Mouse (Mus musculus): Measurements from ENCODE around the gene Man1c1. TPM values are rescaled to one million over a fixed set of nuclear protein-coding genes. Genes with fewer than 3 reads are reported as not detected.

Man1c1 gene
- polyA plus RNA-seq, 1 experiment from 2014 or later, result 2.6 TPM

GRCm38 (mm10) chr4:134577281-134577680, 126.8 kb downstream of the Man1c1 start:
- Histone ChIP-seq H3K36me3 (ENCODE audit: control insufficient read depth, insufficient read depth, low read length) (no peaks in the 10 kb centered on the region), H3K27me3 (ENCODE audit: control insufficient read depth, insufficient read depth, low read length) (no peaks in the 10 kb centered on the region), H3K4me1 (ENCODE audit: control insufficient read depth, insufficient read depth, low read length) (peaks cover 14% of the 10 kb centered on the region), H3K9me3 (ENCODE audit: control insufficient read depth, low read length) (no peaks in the 10 kb centered on the region), H3K27ac (replicated peaks; ENCODE audit: low read depth, low read length) (no peak overlapping the region), H3K4me3 (ENCODE audit: low read depth, low read length) (no peak overlapping the region), H3K4me2 (ENCODE audit: low read depth, severe bottlenecking) (no peak overlapping the region), H3K9ac (ENCODE audit: low read length) (no peak overlapping the region)
- WGBS, result 49% methylated on average over 2 of the region's 2 CpGs
- ATAC-seq (ENCODE audit: insufficient number of reproducible peaks, low FRiP score, low TSS enrichment, low read depth), result no peak
- DNase-seq (ENCODE audit: low spot score), result no peak

- Histone ChIP-seq H3K9me3 (ENCODE audit: control insufficient read depth, low read length) (no peaks in the 10 kb centered on the region), H3K9ac (ENCODE audit: low read length) (no peak overlapping the region), H3K4me3 (ENCODE audit: low read depth, low read length) (no peak overlapping the region), H3K36me3 (ENCODE audit: control insufficient read depth, insufficient read depth, low read length) (no peaks in the 10 kb centered on the region), H3K27ac (replicated peaks; ENCODE audit: low read depth, low read length) (no peak overlapping the region), H3K4me1 (ENCODE audit: control insufficient read depth, insufficient read depth, low read length) (peaks cover 14% of the 10 kb centered on the region), H3K27me3 (ENCODE audit: control insufficient read depth, insufficient read depth, low read length) (no peaks in the 10 kb centered on the region), H3K4me2 (ENCODE audit: low read depth, severe bottlenecking) (no peak overlapping the region)
- DNase-seq (ENCODE audit: low spot score) (no peak), ATAC-seq (ENCODE audit: insufficient number of reproducible peaks, low FRiP score, low TSS enrichment, low read depth) (no peak)
- WGBS, result 23% methylated on average over 11 of the region's 11 CpGs
These were observed 128.6 kb downstream of the Man1c1 start for GRCm38 (mm10) chr4:134575486-134575885.

GRCm38 (mm10) chr4:134572449-134573300, 131.4 kb downstream of the Man1c1 start:
- DNase-seq (ENCODE audit: low spot score) (no peak), ATAC-seq (ENCODE audit: insufficient number of reproducible peaks, low FRiP score, low TSS enrichment, low read depth) (no peak)
- no peaks in the 10 kb centered on the region for H3K9me3 ChIP-seq (ENCODE audit: control insufficient read depth, low read length)
- WGBS, result 79% methylated on average over 24 of the region's 24 CpGs
- H3K27me3 ChIP-seq (ENCODE audit: control insufficient read depth, insufficient read depth, low read length), result no peaks in the 10 kb centered on the region
- no peaks in the 10 kb centered on the region for H3K4me1 ChIP-seq (ENCODE audit: control insufficient read depth, insufficient read depth, low read length)
- no peaks in the 10 kb centered on the region for H3K36me3 ChIP-seq (ENCODE audit: control insufficient read depth, insufficient read depth, low read length)
- H3K27ac ChIP-seq (replicated peaks; ENCODE audit: low read depth, low read length), result no peak overlapping the region
- no peak overlapping the region for H3K9ac ChIP-seq (ENCODE audit: low read length)
- H3K4me2 ChIP-seq (ENCODE audit: low read depth, severe bottlenecking), result no peak overlapping the region
- H3K4me3 ChIP-seq (ENCODE audit: low read depth, low read length), result no peak overlapping the region

- H3K4me3 ChIP-seq (ENCODE audit: low read depth, low read length), result no peak overlapping the region
- no peak for DNase-seq (ENCODE audit: low spot score)
- 79% methylated on average over 14 of the region's 14 CpGs for WGBS
- no peaks in the 10 kb centered on the region for H3K36me3 ChIP-seq (ENCODE audit: control insufficient read depth, insufficient read depth, low read length)
- H3K27me3 ChIP-seq (ENCODE audit: control insufficient read depth, insufficient read depth, low read length), result 0 out of 2 replicates have a peak, but pooled peaks cover 2% of the 10 kb centered on the region
- no peak for ATAC-seq (ENCODE audit: insufficient number of reproducible peaks, low FRiP score, low TSS enrichment, low read depth)
- no peaks in the 10 kb centered on the region for H3K9me3 ChIP-seq (ENCODE audit: control insufficient read depth, low read length)
- no peak overlapping the region for H3K4me2 ChIP-seq (ENCODE audit: low read depth, severe bottlenecking)
- H3K27ac ChIP-seq (replicated peaks; ENCODE audit: low read depth, low read length), result no peak overlapping the region
- H3K9ac ChIP-seq (ENCODE audit: low read length), result no peak overlapping the region
- 0 out of 2 replicates have a peak, but pooled peaks cover 2% of the 10 kb centered on the region for H3K4me1 ChIP-seq (ENCODE audit: control insufficient read depth, insufficient read depth, low read length)
These were observed 133.2 kb downstream of the Man1c1 start for GRCm38 (mm10) chr4:134570704-134571451.

- DNase-seq (ENCODE audit: low spot score) (no peak), ATAC-seq (ENCODE audit: insufficient number of reproducible peaks, low FRiP score, low TSS enrichment, low read depth) (no peak)
- no peaks in the 10 kb centered on the region for H3K36me3 ChIP-seq (ENCODE audit: control insufficient read depth, insufficient read depth, low read length)
- H3K9me3 ChIP-seq (ENCODE audit: control insufficient read depth, low read length), result no peaks in the 10 kb centered on the region
- no peak overlapping the region for H3K4me3 ChIP-seq (ENCODE audit: low read depth, low read length)
- whole genome bisulfite sequencing, result 77% methylated on average over 8 of the region's 8 CpGs
- 0 out of 2 replicates have a peak, but pooled peaks cover 2% of the 10 kb centered on the region for H3K4me1 ChIP-seq (ENCODE audit: control insufficient read depth, insufficient read depth, low read length)
- no peak overlapping the region for H3K9ac ChIP-seq (ENCODE audit: low read length)
- H3K4me2 ChIP-seq (ENCODE audit: low read depth, severe bottlenecking), result no peak overlapping the region
- H3K27ac ChIP-seq (replicated peaks; ENCODE audit: low read depth, low read length), result no peak overlapping the region
- 0 out of 2 replicates have a peak, but pooled peaks cover 2% of the 10 kb centered on the region for H3K27me3 ChIP-seq (ENCODE audit: control insufficient read depth, insufficient read depth, low read length)
These were observed 134.3 kb downstream of the Man1c1 start for GRCm38 (mm10) chr4:134569831-134570230.

- Histone ChIP-seq H3K4me2 (ENCODE audit: low read depth, severe bottlenecking) (no peak overlapping the region), H3K9ac (ENCODE audit: low read length) (no peak overlapping the region), H3K27me3 (ENCODE audit: control insufficient read depth, insufficient read depth, low read length) (0 out of 2 replicates have a peak, but pooled peaks cover 2% of the 10 kb centered on the region), H3K4me1 (ENCODE audit: control insufficient read depth, insufficient read depth, low read length) (0 out of 2 replicates have a peak, but pooled peaks cover 2% of the 10 kb centered on the region), H3K4me3 (ENCODE audit: low read depth, low read length) (no peak overlapping the region), H3K27ac (replicated peaks; ENCODE audit: low read depth, low read length) (no peak overlapping the region), H3K9me3 (ENCODE audit: control insufficient read depth, low read length) (no peaks in the 10 kb centered on the region), H3K36me3 (ENCODE audit: control insufficient read depth, insufficient read depth, low read length) (no peaks in the 10 kb centered on the region)
- DNase-seq (ENCODE audit: low spot score) (peak; percentile 54), ATAC-seq (ENCODE audit: insufficient number of reproducible peaks, low FRiP score, low TSS enrichment, low read depth) (no peak)
- 79% methylated on average over 6 of the region's 6 CpGs for WGBS
These were observed 134.9 kb downstream of the Man1c1 start for GRCm38 (mm10) chr4:134569205-134569604.

GRCm38 (mm10) chr4:134567377-134568226, 136.5 kb downstream of the Man1c1 start:
- H3K27me3 ChIP-seq (ENCODE audit: control insufficient read depth, insufficient read depth, low read length), result 0 out of 2 replicates have a peak, but pooled peaks cover 2% of the 10 kb centered on the region
- H3K4me1 ChIP-seq (ENCODE audit: control insufficient read depth, insufficient read depth, low read length), result 0 out of 2 replicates have a peak, but pooled peaks cover 2% of the 10 kb centered on the region
- no peak overlapping the region for H3K4me2 ChIP-seq (ENCODE audit: low read depth, severe bottlenecking)
- H3K36me3 ChIP-seq (ENCODE audit: control insufficient read depth, insufficient read depth, low read length), result no peaks in the 10 kb centered on the region
- DNase-seq (ENCODE audit: low spot score), result no peak
- WGBS, result 30% methylated on average over 19 of the region's 19 CpGs
- H3K9me3 ChIP-seq (ENCODE audit: control insufficient read depth, low read length), result no peaks in the 10 kb centered on the region
- no peak for ATAC-seq (ENCODE audit: insufficient number of reproducible peaks, low FRiP score, low TSS enrichment, low read depth)
- no peak overlapping the region for H3K9ac ChIP-seq (ENCODE audit: low read length)
- no peak overlapping the region for H3K27ac ChIP-seq (replicated peaks; ENCODE audit: low read depth, low read length)
- no peak overlapping the region for H3K4me3 ChIP-seq (ENCODE audit: low read depth, low read length)

GRCm38 (mm10) chr4:134564093-134564492, 140.0 kb downstream of the Man1c1 start:
- no peaks in the 10 kb centered on the region for H3K36me3 ChIP-seq (ENCODE audit: control insufficient read depth, insufficient read depth, low read length)
- DNase-seq (ENCODE audit: low spot score) (no peak), ATAC-seq (ENCODE audit: insufficient number of reproducible peaks, low FRiP score, low TSS enrichment, low read depth) (no peak)
- no peak overlapping the region for H3K9ac ChIP-seq (ENCODE audit: low read length)
- H3K4me1 ChIP-seq (ENCODE audit: control insufficient read depth, insufficient read depth, low read length), result 0 out of 2 replicates have a peak, but pooled peaks cover 2% of the 10 kb centered on the region
- H3K27me3 ChIP-seq (ENCODE audit: control insufficient read depth, insufficient read depth, low read length), result 0 out of 2 replicates have a peak, but pooled peaks cover 2% of the 10 kb centered on the region
- no peak overlapping the region for H3K4me2 ChIP-seq (ENCODE audit: low read depth, severe bottlenecking)
- H3K9me3 ChIP-seq (ENCODE audit: control insufficient read depth, low read length), result no peaks in the 10 kb centered on the region
- 75% methylated on average over 6 of the region's 6 CpGs for WGBS
- H3K27ac ChIP-seq (replicated peaks; ENCODE audit: low read depth, low read length), result no peak overlapping the region
- no peak overlapping the region for H3K4me3 ChIP-seq (ENCODE audit: low read depth, low read length)

Data from limb, embryonic 11.5 days (tissue).